Mouse (Mus musculus): Measurements from ENCODE around the gene Aaas. TPM values are rescaled to one million over a fixed set of nuclear protein-coding genes. Genes with fewer than 3 reads are reported as not detected.
"Not testable (repeated sequence)": the region's sequence is repeated elsewhere in the genome, so short reads cannot be mapped to it uniquely, and the experiment has no call there.

The Aaas gene
- polyA plus RNA-seq, 1 experiment from 2014 or later, result 74.7 TPM

GRCm38 (mm10) chr15:102355134-102355870 is 4.7 kb upstream of the Aaas start:
- H3K36me3 ChIP-seq, result no peaks in the 10 kb centered on the region
- peaks cover 72% of the 10 kb centered on the region for H3K27me3 ChIP-seq (replicated peaks)
- H3K27ac ChIP-seq, result peak overlapping the region; percentile 17; the same call in 1 of the 2 replicates
- no peaks in the 10 kb centered on the region for H3K9me3 ChIP-seq (replicated peaks)
- peak overlapping the region; percentile 62 for H3K9ac ChIP-seq
- H3K4me3 ChIP-seq, result peak overlapping the region; percentile 56
- peaks cover 36% of the 10 kb centered on the region for H3K4me1 ChIP-seq
- ATAC-seq, result 0 out of 2 replicates have a peak, but pooled peaks have one; percentile 2
- WGBS (ENCODE audit: insufficient replicate concordance), result under 1% methylated on average over 49 of the region's 49 CpGs
- peak overlapping the region; percentile 86 for H3K4me2 ChIP-seq

- Histone ChIP-seq H3K4me2 (no peak overlapping the region), H3K27me3 (replicated peaks) (peaks cover 58% of the 10 kb centered on the region), H3K27ac (no peak overlapping the region), H3K4me1 (peaks cover 47% of the 10 kb centered on the region), H3K9me3 (replicated peaks) (no peaks in the 10 kb centered on the region), H3K36me3 (peaks cover under 1% of the 10 kb centered on the region; the same call in 1 of the 2 replicates), H3K9ac (no peak overlapping the region), H3K4me3 (no peak overlapping the region)
- ATAC-seq, result no peak
- 65% methylated on average over 2 of the region's 2 CpGs for WGBS (ENCODE audit: insufficient replicate concordance)
Observed at GRCm38 (mm10) chr15:102353986-102354385, 3.4 kb upstream of the Aaas start.

GRCm38 (mm10) chr15:102352177-102352576 is 1.6 kb upstream of the Aaas start:
- WGBS (ENCODE audit: insufficient replicate concordance), result 49% methylated on average over 2 of the region's 2 CpGs

GRCm38 (mm10) chr15:102350942-102351291 is 346 bp upstream of the Aaas start:
- peak overlapping the region; percentile 42; the same call in 1 of the 2 replicates for H3K27ac ChIP-seq
- peaks cover 27% of the 10 kb centered on the region for H3K36me3 ChIP-seq
- H3K9ac ChIP-seq, result peak overlapping the region; percentile 90
- H3K9me3 ChIP-seq (replicated peaks), result no peaks in the 10 kb centered on the region
- H3K27me3 ChIP-seq (replicated peaks), result peaks cover 28% of the 10 kb centered on the region
- H3K4me1 ChIP-seq, result peaks cover 32% of the 10 kb centered on the region
- WGBS (ENCODE audit: insufficient replicate concordance), result 12% methylated on average over 11 of the region's 11 CpGs
- H3K4me3 ChIP-seq, result peak overlapping the region; percentile 86
- H3K4me2 ChIP-seq, result peak overlapping the region; percentile 85
- ATAC-seq, result peak; percentile 38

More at GRCm38 (mm10) chr15:102352177-102352576, 1.6 kb upstream of the Aaas start:
- peaks cover 15% of the 10 kb centered on the region for H3K36me3 ChIP-seq
- H3K27ac ChIP-seq, result no peak overlapping the region
- ATAC-seq, result no peak
- no peaks in the 10 kb centered on the region for H3K9me3 ChIP-seq (replicated peaks)
- no peak overlapping the region for H3K4me3 ChIP-seq
- peaks cover 40% of the 10 kb centered on the region for H3K27me3 ChIP-seq (replicated peaks)
- H3K4me1 ChIP-seq, result peaks cover 40% of the 10 kb centered on the region
- H3K4me2 ChIP-seq, result no peak overlapping the region
- H3K9ac ChIP-seq, result no peak overlapping the region

- H3K36me3 ChIP-seq, result peaks cover 66% of the 10 kb centered on the region
- H3K4me2 ChIP-seq, result no peak overlapping the region
- H3K9ac ChIP-seq, result no peak overlapping the region
- no peaks in the 10 kb centered on the region for H3K27me3 ChIP-seq (replicated peaks)
- ATAC-seq, result no peak
- no peak overlapping the region for H3K27ac ChIP-seq
- no peak overlapping the region for H3K4me3 ChIP-seq
- 64% methylated on average over 4 of the region's 4 CpGs for WGBS (ENCODE audit: insufficient replicate concordance)
- peaks cover 18% of the 10 kb centered on the region for H3K4me1 ChIP-seq
- no peaks in the 10 kb centered on the region for H3K9me3 ChIP-seq (replicated peaks)
Observed at GRCm38 (mm10) chr15:102346444-102346843, 4.1 kb downstream of the Aaas start.

- 87% methylated on average over 3 of the region's 3 CpGs for WGBS (ENCODE audit: insufficient replicate concordance)
- H3K9me3 ChIP-seq (replicated peaks), result no peaks in the 10 kb centered on the region
- no peak overlapping the region for H3K4me2 ChIP-seq
- no peak overlapping the region for H3K9ac ChIP-seq
- no peak overlapping the region for H3K4me3 ChIP-seq
- H3K4me1 ChIP-seq, result peaks cover 8% of the 10 kb centered on the region
- no peaks in the 10 kb centered on the region for H3K27me3 ChIP-seq (replicated peaks)
- H3K27ac ChIP-seq, result no peak overlapping the region
- H3K36me3 ChIP-seq, result peaks cover 81% of the 10 kb centered on the region
- no peak for ATAC-seq
Observed at GRCm38 (mm10) chr15:102344490-102344889, 6.1 kb downstream of the Aaas start.

GRCm38 (mm10) chr15:102341580-102341979 is 9.0 kb downstream of the Aaas start:
- Histone ChIP-seq H3K27me3 (replicated peaks) (no peaks in the 10 kb centered on the region), H3K27ac (no peak overlapping the region), H3K9ac (no peak overlapping the region), H3K4me2 (no peak overlapping the region), H3K4me3 (no peak overlapping the region), H3K4me1 (no peaks in the 10 kb centered on the region), H3K9me3 (replicated peaks) (no peaks in the 10 kb centered on the region), H3K36me3 (peaks cover 89% of the 10 kb centered on the region)
- WGBS (ENCODE audit: insufficient replicate concordance), result 6% methylated on average over 1 of the region's 1 CpGs
- no peak for ATAC-seq

- Histone ChIP-seq H3K4me3 (no peak overlapping the region), H3K4me1 (no peaks in the 10 kb centered on the region), H3K4me2 (no peak overlapping the region), H3K27ac (no peak overlapping the region), H3K9ac (no peak overlapping the region), H3K36me3 (peaks cover 89% of the 10 kb centered on the region), H3K27me3 (replicated peaks) (no peaks in the 10 kb centered on the region), H3K9me3 (replicated peaks) (no peaks in the 10 kb centered on the region)
- 63% methylated on average over 5 of the region's 5 CpGs for WGBS (ENCODE audit: insufficient replicate concordance)
- no peak for ATAC-seq
Observed at GRCm38 (mm10) chr15:102339612-102340011, 11.0 kb downstream of the Aaas start.

GRCm38 (mm10) chr15:102336946-102337345 is 13.6 kb downstream of the Aaas start:
- no peaks in the 10 kb centered on the region for H3K27me3 ChIP-seq (replicated peaks)
- WGBS (ENCODE audit: insufficient replicate concordance), result 75% methylated on average over 4 of the region's 4 CpGs
- H3K27ac ChIP-seq, result no peak overlapping the region
- no peak for ATAC-seq
- no peaks in the 10 kb centered on the region for H3K9me3 ChIP-seq (replicated peaks)
- peaks cover 17% of the 10 kb centered on the region for H3K4me1 ChIP-seq
- no peak overlapping the region for H3K4me3 ChIP-seq
- H3K9ac ChIP-seq, result no peak overlapping the region
- H3K4me2 ChIP-seq, result no peak overlapping the region
- H3K36me3 ChIP-seq, result peaks cover 86% of the 10 kb centered on the region

- H3K27me3 ChIP-seq (replicated peaks); H3K4me2 ChIP-seq; H3K27ac ChIP-seq; H3K4me3 ChIP-seq; ATAC-seq; H3K9ac ChIP-seq; H3K9me3 ChIP-seq (replicated peaks): not testable (repeated sequence)
- WGBS (ENCODE audit: insufficient replicate concordance), result 85% methylated on average over 5 of the region's 5 CpGs
- H3K4me1 ChIP-seq, result peaks cover 23% of the 10 kb centered on the region
- H3K36me3 ChIP-seq, result peaks cover 78% of the 10 kb centered on the region
Observed at GRCm38 (mm10) chr15:102335925-102336324, 14.6 kb downstream of the Aaas start.

GRCm38 (mm10) chr15:102335254-102335653 is 15.3 kb downstream of the Aaas start:
- Histone ChIP-seq H3K27ac (no peak overlapping the region), H3K4me2 (no peak overlapping the region), H3K9ac (no peak overlapping the region), H3K4me3 (no peak overlapping the region), H3K27me3 (replicated peaks) (no peaks in the 10 kb centered on the region), H3K4me1 (peaks cover 26% of the 10 kb centered on the region), H3K9me3 (replicated peaks) (no peaks in the 10 kb centered on the region), H3K36me3 (peaks cover 80% of the 10 kb centered on the region)
- 77% methylated on average over 8 of the region's 8 CpGs for WGBS (ENCODE audit: insufficient replicate concordance)
- no peak for ATAC-seq

GRCm38 (mm10) chr15:102331610-102332015 is 19.0 kb downstream of the Aaas start, which contains the start of gene Myg1:
Gene Myg1 (plus strand): TSS chr15:102331709.
- Histone ChIP-seq H3K27me3 (replicated peaks) (no peaks in the 10 kb centered on the region), H3K9ac (peak within 1 kb of the TSS; percentile 78), H3K36me3 (peaks cover 68% of the 10 kb centered on the region), H3K4me3 (peak within 1 kb of the TSS; percentile 76), H3K27ac (peak within 1 kb of the TSS; percentile 76), H3K9me3 (replicated peaks) (no peaks in the 10 kb centered on the region), H3K4me2 (peak within 1 kb of the TSS; percentile 87), H3K4me1 (peaks cover 35% of the 10 kb centered on the region)
- 1% methylated on average over 30 of the region's 30 CpGs for WGBS (ENCODE audit: insufficient replicate concordance)
- peak; percentile 89 for ATAC-seq

Measured in liver, embryonic 12.5 days (tissue).